Mouse (Mus musculus) limb, embryonic 14.5 days (tissue): ENCODE results near the gene Gm3383. TPM values are rescaled to one million over a fixed set of nuclear protein-coding genes. Genes with fewer than 3 reads are reported as not detected.

Experiments
- polyA plus RNA-seq, 2 experiments: library from polyadenylated mRNA; depleted of rRNA in 1 of 2; stranded (reverse) in 1 of 2; unstranded in 1 of 2; fragments of >200 nt; fragmentation: Nextera tagmentation in 1 of 2; extraction: Ambion mirVana in 1 of 2; gene quantifications; 2 replicates each; pipeline versions ENCODE4 v1.2.1 to v1.2.3; 2012 to 2014

Gene Gm3383
- polyA plus RNA-seq, 2 experiments = 0.70 to 2.5 TPM

Other genes with a start within 250 kb of the Gm3383 start
- gene Gm8265, start 175.0 kb downstream of the Gm3383 start, polyA plus RNA-seq (2012; rRNA removed) = not detected in 2 replicates
- not detected in 2 replicates for gene Gm8265, start 175.0 kb downstream of the Gm3383 start, polyA plus RNA-seq (2014; fragmentation: Nextera tagmentation; extraction: Ambion mirVana)
- gene Gm9603, start 120.5 kb downstream of the Gm3383 start, polyA plus RNA-seq (2012; rRNA removed) = not detected in 2 replicates
- not detected in 2 replicates for gene Gm9603, start 120.5 kb downstream of the Gm3383 start, polyA plus RNA-seq (2014; fragmentation: Nextera tagmentation; extraction: Ambion mirVana)
- gene Gm3373, start 66.4 kb downstream of the Gm3383 start, polyA plus RNA-seq (2012; rRNA removed) = 0.40 and 0.53 TPM in 2 replicates
- gene Gm3373, start 66.4 kb downstream of the Gm3383 start, polyA plus RNA-seq (2014; fragmentation: Nextera tagmentation; extraction: Ambion mirVana) = 0.23 TPM in 1 of 2 replicates, not detected in the other
- not detected in 2 replicates for gene Gm3424, start 22.3 kb upstream of the Gm3383 start, polyA plus RNA-seq (2012; rRNA removed)
- gene Gm3424, start 22.3 kb upstream of the Gm3383 start, polyA plus RNA-seq (2014; fragmentation: Nextera tagmentation; extraction: Ambion mirVana) = not detected in 2 replicates
- 0.06 TPM in 2 replicates for gene Gm8237, start 72.4 kb upstream of the Gm3383 start, polyA plus RNA-seq (2012; rRNA removed)
- gene Gm8237, start 72.4 kb upstream of the Gm3383 start, polyA plus RNA-seq (2014; fragmentation: Nextera tagmentation; extraction: Ambion mirVana) = 0.36 TPM in 1 of 2 replicates, not detected in the other
- 0.44 and 0.49 TPM in 2 replicates for gene Gm3248, start 153.8 kb upstream of the Gm3383 start, polyA plus RNA-seq (2012; rRNA removed)
- gene Gm3248, start 153.8 kb upstream of the Gm3383 start, polyA plus RNA-seq (2014; fragmentation: Nextera tagmentation; extraction: Ambion mirVana) = 0.10 TPM in 1 of 2 replicates, not detected in the other
- not detected in 2 replicates for gene Gm3453, start 171.2 kb upstream of the Gm3383 start, polyA plus RNA-seq (2012; rRNA removed)
- gene Gm3453, start 171.2 kb upstream of the Gm3383 start, polyA plus RNA-seq (2014; fragmentation: Nextera tagmentation; extraction: Ambion mirVana) = not detected in 2 replicates